Mouse (Mus musculus): Measurements from ENCODE around the gene 1600012H06Rik.
"Not testable (repeated sequence)": the region's sequence is repeated elsewhere in the genome, so short reads cannot be mapped to it uniquely, and the experiment has no call there.

The 1600012H06Rik gene

DNA sequence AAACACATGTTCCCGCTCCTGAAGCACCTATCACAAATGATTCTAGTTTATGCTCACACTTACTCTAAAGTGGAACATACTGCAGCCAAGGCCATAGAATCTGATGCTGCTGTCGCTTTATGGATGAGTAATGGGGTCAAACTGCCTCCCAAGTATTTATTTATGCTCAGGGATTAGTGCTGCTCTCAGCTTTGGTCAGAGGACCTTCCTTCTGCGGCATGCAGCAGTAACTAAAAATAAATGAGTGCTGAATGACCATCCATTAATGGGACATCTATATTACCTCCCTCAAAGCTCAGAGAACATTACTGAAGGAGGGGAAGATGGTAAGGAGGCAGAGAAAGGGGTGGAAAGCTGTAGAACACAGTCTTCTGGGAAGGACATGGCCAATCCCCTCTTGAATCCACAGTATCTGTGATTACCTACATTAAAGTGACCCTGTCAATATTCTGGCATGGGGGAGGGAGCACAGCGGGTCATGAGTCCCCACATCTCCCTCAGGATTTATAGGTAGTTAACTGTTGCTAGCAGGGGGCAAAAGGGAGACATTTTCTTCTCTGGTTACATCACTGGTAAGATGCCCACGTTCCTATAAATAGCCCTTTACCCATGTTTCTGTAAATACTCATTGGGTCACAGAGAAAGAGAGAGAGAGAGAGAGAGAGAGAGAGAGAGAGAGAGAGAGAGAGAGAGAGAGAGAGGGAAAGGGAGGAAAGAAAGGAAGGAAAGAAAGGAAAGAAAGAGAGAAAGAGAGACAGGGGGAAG, 7.0 kb upstream of the 1600012H06Rik start:
- in situ Hi-C loops (cut with MboI; ENCODE audit: low sequenced_read_pairs): no loop called here

DNA sequence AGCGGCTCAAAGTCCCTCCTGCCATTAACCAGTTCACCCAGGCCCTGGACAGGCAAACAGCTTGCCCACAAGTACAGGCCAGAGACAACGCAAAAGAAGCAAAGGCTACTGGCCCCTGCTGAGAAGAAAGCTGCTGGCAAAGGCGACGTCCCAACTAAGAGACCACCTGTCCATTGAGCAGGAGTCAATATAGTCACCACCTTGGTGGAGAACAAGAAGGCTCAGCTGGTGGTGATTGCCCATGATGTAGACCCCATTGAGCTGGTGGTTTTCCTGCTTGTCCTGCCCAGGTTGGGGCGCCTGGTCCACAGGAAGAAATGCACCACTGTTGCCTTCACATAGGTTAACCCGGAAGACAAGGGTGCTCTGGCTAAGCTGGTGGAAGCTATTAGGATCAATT, 803 bp upstream of the 1600012H06Rik start:
- in situ Hi-C loops (cut with MboI; ENCODE audit: low sequenced_read_pairs): not testable (repeated sequence)

DNA sequence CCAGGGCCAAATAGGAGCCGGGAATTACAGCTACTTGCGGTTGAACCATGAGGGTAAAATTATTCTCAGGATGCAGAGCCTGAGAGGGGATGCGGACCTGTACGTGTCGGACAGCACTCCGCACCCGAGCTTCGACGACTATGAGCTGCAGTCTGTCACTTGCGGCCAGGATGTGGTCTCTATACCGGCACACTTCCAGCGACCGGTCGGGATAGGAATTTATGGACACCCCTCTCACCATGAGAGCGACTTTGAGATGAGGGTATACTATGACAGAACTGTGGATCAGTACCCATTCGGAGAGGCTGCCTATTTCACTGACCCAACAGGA, 710 bp downstream of the 1600012H06Rik start:
- in situ Hi-C loops (cut with MboI; ENCODE audit: low sequenced_read_pairs): no loop called here

DNA sequence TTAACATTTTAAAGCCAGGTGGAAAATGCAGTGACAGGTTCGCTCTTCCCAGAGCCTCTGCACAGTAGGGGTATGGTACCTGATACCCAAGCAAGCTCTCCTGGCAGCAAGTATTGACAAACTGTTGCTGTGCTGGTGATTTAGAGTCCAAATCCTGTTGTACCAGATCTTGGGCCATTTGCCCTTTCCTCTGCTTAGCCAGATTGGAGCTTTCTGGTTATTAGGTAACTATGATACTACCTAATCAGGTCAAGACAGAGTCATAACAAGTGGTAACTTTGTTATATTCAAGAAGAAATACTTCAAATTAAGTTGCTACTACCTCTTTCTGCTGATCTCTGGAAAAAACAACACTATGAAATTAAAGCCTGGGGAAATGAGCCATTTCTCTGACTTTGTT, 1.6 kb downstream of the 1600012H06Rik start:
- in situ Hi-C loops (cut with MboI; ENCODE audit: low sequenced_read_pairs): no loop called here

DNA sequence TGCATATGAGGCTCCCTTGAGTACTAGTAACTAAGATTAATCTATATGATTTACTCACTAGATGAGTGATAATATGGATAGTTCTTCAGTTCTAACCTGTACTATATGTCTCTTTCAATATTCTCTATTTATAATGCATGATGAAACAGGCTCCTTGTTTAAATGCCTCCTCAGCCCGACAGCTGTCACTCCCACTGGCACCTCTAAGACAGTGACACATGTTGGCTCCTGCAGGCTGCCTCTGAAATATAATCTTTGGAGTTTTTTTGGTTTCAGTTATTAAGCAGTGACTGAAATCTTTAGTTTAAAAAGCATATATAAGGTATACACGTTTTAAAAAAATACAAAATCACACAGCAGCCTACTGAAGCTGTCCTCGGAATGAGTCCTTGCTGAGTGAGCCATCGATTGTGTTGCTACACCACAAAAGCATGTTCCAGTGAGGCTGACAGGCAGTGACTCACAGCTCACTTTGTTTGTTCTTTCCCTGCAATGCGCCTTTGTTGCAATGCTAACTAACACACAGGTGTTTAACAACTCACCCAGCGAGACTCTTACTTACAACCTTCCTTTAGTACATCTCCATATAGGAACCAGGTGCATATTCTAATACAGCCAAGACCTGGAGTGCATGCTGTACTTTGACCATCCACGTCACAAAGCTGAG, 6.3 kb downstream of the 1600012H06Rik start:
- in situ Hi-C loops (cut with MboI; ENCODE audit: low sequenced_read_pairs): no loop called here

DNA sequence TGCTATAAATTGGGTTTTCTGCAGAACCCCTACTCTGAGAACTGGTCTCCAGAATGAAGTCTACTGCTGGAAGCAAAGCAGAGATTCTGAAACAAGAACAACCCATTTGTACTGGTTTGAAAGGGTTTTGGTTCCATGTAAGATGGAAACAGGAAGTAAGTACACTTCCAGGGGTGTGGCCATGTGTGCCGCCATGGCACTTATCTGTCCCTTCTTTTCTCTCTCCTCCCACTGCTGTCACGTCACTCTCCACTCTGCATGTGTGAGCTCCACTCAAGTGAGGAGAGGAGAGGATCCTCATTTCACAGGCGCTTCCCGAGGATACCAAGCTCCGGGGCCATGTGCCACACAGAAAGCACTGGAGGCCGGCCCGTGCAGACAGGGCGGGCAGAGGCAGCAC, 10.5 kb downstream of the 1600012H06Rik start:
- in situ Hi-C loops (cut with MboI; ENCODE audit: low sequenced_read_pairs): no loop called here

DNA sequence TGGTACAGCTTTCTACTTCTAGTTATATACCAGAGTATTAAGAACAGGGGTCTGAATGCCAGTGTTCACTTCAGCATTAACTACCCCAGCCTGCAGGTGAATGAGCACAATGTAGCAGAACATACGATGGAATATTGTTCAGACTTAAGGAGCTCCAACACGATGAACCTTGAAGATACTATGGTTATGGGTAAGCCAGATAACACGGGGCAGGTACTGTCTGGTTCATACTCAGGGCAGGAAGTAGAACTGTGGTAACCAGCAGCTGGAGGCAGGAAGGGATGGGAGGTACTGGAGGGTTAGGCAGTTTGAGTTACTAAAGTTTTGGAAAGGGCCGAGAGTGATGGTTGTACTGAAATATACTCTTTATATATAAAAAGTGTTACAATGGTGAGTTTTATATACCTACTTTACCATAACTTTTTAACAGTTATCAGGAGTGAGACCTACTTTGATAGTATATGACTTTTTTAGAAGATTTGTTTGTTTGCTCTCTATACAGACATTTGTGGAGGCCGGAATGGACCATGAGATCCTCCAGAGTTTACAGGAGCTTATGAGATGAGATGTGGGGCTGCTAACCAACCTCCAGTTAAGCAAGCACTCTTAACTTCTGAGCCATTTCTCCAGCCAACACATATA, 15.8 kb downstream of the 1600012H06Rik start:
- in situ Hi-C loops (cut with MboI; ENCODE audit: low sequenced_read_pairs): no loop called here

DNA sequence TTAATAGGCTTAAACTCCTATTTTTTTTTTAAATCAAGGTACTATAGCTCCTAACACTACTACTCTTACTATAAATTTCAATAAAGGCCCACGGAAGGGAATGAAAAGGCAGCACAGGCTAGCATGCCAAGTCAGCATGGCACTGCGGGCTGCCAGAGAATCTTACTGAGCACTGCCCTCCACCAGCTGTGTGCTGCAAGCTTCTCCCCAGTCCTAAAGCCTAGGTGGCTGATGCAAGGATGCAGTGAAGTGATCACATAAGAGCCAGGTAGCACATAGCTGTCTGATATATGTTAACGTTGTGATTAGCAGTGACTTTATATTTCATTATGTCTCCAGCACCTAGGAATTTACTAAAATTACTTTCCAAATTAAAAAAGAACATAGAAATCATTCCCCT, 17.0 kb downstream of the 1600012H06Rik start:
- in situ Hi-C loops (cut with MboI; ENCODE audit: low sequenced_read_pairs): no loop called here

DNA sequence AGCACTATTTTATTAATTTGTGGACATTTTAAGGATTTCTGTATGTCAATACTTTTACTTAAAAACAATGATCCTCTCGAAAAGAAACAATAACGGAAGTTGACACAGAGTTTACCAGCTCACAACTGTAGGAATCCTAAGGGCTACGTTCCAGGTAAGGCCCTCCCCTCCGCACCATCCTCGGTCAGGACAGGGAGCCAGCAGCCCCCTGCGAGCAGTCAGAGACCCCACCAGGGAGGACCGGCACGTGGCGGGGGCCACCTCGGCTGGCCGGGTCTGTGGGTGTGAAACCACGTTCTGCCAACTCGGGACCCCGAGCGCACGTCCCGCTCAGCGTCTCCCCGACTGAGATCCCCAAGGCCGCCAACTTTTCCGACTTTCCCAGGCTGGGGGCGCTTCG, 17.5 kb downstream of the 1600012H06Rik start:
- in situ Hi-C loops (cut with MboI; ENCODE audit: low sequenced_read_pairs): no loop called here

DNA sequence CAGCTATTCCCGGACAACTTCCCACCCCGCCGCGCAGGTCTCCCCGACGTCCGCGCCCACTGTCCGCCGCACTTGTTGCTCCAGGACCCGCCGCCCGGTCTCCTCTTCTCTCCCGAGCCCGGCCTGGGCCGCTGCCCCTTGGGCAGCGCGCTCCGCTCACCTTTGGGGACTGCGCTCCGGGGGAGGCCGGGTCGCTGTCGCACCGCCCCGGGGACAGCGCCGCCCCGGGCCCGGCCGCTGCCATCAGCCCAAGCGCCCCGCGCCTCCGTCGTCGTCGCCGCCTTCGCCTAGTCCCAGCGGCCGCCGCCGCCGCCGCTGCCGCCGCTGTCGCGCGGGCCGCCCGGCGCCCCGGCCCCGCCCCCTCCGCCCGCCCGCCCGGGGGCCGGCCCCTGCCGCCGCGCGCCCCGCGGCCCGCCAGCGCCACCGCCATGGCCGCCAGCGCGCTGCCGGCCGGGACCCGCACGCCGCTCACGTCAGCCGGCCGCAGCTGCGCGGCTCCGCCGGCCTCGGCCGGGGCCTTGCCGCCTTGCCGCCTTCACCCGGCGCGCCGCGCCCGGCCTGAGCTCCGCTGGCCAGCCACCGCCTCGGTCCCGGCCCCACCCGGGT, 18.1 kb downstream of the 1600012H06Rik start, which contains the start of gene Phf10:
Phf10 (minus strand) TSS at position 323 of the 606 bp plus-strand sequence.
- in situ Hi-C loops (cut with MboI; ENCODE audit: low sequenced_read_pairs): not testable (repeated sequence)

DNA sequence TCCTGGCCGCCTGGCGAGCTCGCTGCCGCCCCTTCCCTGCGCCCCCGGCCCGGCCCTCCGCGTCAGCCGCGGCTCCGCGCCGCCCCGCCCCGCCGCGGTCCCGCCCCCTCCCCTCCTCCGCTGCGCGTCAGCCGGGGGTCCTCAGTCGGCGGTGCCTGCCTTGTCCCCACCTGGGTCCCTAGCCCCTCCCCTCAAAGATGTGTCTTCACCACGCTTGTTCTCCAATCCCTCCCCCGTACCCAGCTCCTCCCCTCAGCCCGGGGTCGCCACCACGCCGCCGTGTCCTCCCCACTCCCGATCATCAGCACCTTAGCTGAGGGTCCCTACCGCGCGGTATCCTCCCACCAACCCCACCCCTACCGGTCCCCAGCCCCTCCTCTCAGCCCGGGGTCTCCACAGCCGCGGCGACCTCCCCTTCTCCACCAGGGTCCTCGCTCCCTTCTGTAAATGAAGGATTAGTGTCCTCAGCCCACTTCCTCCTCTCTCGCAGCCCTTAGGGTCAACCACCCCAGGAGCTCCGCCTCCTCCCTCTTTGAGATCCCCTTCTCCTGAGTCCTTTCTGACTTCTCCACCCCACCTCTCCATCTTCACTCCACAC, 18.7 kb downstream of the 1600012H06Rik start:
- in situ Hi-C loops (cut with MboI; ENCODE audit: low sequenced_read_pairs): not testable (repeated sequence)

DNA sequence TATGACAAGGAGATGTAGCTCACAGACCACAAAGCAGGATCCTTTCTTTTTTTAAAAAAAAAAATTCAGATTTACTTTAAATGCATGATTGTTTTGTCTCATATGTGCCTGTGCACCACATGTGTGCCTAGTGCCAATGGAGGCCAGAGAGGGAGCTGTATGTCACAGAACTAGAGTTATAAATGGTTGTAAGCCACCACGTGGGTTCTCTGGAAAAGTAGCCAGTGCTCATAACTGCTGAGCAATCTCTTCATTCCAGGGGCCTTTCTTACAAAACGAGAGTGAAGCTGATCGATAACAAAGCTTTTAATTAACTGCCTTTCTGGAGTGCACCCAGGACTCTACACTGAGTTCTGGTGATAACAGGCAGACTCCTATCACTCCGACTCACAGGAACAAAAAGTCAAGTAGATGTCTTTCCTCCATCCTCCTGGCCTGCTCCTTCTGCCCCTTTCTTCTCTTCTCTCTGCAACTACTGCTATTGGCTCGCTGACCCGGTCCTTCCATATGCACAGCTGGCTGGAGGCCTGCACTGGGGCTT, 25.5 kb downstream of the 1600012H06Rik start:
- in situ Hi-C loops (cut with MboI; ENCODE audit: low sequenced_read_pairs): not testable (repeated sequence)

DNA sequence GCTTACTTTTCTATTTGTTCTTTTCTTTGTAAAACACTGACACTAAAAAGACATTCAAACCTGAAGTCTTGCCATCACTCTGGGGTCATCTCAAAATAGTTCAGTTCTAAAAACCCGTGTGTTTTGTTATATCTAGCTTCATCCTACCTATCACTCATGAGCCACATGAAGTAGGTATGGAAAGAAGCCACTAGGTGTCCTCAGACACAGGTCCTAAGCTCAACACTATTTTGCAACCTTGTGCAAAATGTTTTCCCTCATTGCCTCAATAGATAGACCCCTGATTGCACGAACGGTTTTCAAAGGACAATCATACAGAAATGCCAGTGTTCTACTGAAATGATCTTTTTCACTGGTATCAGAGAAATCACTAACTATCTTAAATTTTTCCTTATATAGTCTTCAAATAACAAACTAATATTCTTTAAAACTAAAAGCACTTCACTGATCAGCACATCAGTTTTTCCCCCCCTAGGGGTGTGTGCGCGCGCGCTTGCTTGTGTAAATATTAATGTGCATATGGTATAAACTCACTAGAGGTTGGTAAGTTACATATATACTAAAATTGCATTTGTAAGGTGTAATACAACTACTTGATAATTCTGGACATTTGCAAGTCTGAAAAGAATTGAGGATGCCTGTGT, 34.9 kb downstream of the 1600012H06Rik start:
- in situ Hi-C loops (cut with MboI; ENCODE audit: low sequenced_read_pairs): not testable (repeated sequence)

DNA sequence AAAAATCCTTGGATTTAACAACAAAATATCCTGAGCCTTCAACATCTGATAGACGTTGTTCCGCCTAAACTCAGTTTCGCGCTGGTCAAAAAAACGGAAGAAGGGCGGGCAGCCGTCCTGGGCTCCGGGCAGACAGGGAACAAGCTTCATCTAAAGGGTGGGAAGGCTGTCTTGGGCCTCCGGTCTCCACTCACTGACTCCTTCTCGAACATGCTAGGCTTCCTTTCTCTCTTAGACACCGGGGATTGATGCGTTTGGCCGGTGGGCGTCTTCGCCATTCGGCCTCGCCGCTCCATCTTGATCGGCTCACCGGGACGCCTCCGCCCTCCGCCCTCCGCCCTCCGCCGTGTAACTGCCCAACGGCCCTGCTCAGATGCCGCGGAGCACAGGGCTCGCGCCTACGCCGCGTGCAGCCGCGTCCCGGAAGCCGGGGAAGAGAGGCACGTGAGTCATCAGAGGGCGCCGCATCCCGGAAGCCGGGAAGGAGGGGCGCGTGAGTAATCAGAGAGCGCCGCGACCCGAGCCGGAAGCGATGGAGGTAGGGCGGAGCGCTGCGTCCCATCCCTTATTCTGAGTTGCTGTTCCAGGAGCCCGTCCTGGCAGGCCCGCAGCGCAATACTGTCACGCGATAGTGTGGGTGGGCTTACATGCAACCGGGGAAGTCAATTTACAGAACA, 35.5 kb downstream of the 1600012H06Rik start, which contains the start of the genes 9030025P20Rik and Gm3417:
9030025P20Rik (plus strand) TSS at position 107 of the 677 bp plus-strand sequence.
Gm3417 (minus strand) TSS at position 429 of the 677 bp plus-strand sequence.
- in situ Hi-C loops (cut with MboI; ENCODE audit: low sequenced_read_pairs): not testable (repeated sequence)

DNA sequence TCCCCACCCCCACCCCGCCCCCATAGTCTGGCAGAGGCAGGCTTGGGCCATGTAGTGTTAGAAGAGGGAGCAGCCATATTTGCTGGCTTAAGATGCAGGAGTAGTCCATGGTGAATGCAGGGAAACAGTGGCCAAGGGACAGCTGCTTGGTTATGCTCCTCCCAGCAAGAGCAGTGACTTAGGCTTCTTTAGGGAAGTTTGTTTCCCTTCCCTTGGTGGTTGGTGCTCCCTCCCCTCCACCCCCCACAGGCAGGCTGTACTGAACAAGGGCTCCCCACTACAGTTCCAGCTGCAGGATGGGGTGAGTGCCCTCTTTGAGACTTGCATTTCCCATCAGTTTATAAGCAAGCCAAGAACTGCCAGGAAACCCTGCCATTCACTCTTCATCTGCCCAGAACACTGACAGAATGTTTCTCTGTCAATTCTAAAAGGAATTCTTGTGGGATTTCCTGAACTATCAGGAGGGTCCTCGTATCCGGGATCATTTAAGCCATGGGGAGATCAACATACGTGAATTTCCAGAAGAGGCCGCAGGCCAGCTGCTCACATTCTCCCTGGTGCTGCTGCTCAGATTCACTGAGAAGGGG, 47.2 kb downstream of the 1600012H06Rik start:
- in situ Hi-C loops (cut with MboI; ENCODE audit: low sequenced_read_pairs): not testable (repeated sequence)

DNA sequence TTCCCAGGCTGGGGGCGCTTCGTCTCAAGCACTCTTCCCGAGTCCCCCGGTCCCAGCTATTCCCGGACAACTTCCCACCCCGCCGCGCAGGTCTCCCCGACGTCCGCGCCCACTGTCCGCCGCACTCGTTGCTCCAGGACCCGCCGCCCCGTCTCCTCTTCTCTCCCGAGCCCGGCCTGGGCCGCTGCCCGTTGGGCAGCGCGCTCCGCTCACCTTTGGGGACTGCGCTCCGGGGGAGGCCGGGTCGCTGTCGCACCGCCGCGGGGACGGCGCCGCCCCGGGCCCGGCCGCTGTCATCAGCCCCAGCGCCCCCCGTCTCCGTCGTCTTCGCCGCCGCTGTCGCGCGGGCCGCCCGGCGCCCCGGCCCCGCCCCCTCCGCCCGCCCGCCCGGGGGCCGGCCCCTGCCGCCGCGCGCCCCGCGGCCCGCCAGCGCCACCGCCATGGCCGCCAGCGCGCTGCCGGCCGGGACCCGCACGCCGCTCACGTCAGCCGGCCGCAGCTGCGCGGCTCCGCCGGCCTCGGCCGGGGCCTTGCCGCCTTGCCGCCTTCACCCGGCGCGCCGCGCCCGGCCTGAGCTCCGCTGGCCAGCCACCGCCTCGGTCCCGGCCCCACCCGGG, 49.6 kb downstream of the 1600012H06Rik start:
- in situ Hi-C loops (cut with MboI; ENCODE audit: low sequenced_read_pairs): not testable (repeated sequence)

DNA sequence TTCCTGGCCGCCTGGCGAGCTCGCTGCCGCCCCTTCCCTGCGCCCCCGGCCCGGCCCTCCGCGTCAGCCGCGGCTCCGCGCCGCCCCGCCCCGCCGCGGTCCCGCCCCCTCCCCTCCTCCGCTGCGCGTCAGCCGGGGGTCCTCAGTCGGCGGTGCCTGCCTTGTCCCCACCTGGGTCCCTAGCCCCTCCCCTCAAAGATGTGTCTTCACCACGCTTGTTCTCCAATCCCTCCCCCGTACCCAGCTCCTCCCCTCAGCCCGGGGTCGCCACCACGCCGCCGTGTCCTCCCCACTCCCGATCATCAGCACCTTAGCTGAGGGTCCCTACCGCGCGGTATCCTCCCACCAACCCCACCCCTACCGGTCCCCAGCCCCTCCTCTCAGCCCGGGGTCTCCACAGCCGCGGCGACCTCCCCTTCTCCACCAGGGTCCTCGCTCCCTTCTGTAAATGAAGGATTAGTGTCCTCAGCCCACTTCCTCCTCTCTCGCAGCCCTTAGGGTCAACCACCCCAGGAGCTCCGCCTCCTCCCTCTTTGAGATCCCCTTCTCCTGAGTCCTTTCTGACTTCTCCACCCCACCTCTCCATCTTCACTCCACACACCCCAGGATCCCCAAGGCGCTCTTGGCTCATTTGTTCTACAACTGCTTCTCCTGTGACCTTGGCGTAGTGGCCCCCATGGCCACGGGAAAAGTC, 50.3 kb downstream of the 1600012H06Rik start:
- in situ Hi-C loops (cut with MboI; ENCODE audit: low sequenced_read_pairs): not testable (repeated sequence)

DNA sequence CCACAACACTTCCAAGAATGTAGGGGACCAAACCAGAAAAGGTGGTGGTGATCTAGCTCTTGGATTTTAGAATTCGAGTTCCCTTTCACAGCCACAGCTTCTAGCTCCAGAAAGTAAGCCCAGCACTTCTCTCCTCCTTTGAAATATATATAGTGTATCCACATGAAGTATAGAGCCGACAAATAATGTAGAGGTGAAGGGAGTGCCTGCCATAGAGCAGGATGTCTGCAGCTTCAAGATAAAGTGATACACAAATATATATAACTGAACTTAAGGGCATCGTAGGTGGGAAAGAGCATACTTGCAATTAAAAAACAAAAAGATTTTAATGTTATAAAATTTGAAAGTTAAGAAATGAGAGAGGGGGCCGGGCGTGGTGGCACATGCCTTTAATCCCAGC, 51.2 kb downstream of the 1600012H06Rik start:
- in situ Hi-C loops (cut with MboI; ENCODE audit: low sequenced_read_pairs): not testable (repeated sequence)

Data from CH12F3 (cell line).